Mouse (Mus musculus) kidney, adult 2 months (tissue): ENCODE measurements around the gene Frmd4a. TPM values are rescaled to one million over a fixed set of nuclear protein-coding genes. Genes with fewer than 3 reads are reported as not detected.

Experiments used
- DNase-seq: peaks from one replicate; pipeline ENCODE4 v3.0.0; 2021
- H3K27ac ChIP-seq: fragments of 200-500 bp; 2 replicates; pipeline ENCODE4 v1.5.1; 2012; ENCODE audit warnings: low read depth, low read length, control low read depth, inconsistent platforms; ENCODE audit not compliant: insufficient read depth
- H3K27me3 ChIP-seq: fragments of 200-500 bp; replicated peaks from 2 replicates; pipeline ENCODE4 v1.6.1; 2012; ENCODE audit warnings: mild to moderate bottlenecking, moderate library complexity, low read length, inconsistent platforms; ENCODE audit not compliant: control insufficient read depth, insufficient read depth
- H3K36me3 ChIP-seq: fragments of 200-500 bp; 2 replicates; pipeline ENCODE4 v1.6.1; 2012; ENCODE audit warnings: mild to moderate bottlenecking, moderate library complexity, low read length, inconsistent platforms; ENCODE audit not compliant: control insufficient read depth, insufficient read depth
- H3K4me1 ChIP-seq: fragments of 200-500 bp; 2 replicates; pipeline ENCODE4 v1.6.1; 2011; ENCODE audit warnings: low read length; ENCODE audit not compliant: control insufficient read depth, insufficient read depth
- H3K4me3 ChIP-seq: fragments of 200-500 bp; 2 replicates; pipeline ENCODE4 v1.5.1; 2011; ENCODE audit warnings: mild to moderate bottlenecking, low read depth, low read length, control low read depth; ENCODE audit not compliant: insufficient read depth
- CTCF ChIP-seq: fragments of 200-500 bp; conservative IDR thresholded peaks from 2 replicates; pipeline ENCODE4 v1.5.1; 2011; ENCODE audit warnings: low read depth, mild to moderate bottlenecking, control low read depth, low read length, moderate library complexity, mixed read lengths; ENCODE audit not compliant: insufficient read depth, insufficient read length
- POLR2A ChIP-seq: fragments of 200-500 bp; IDR thresholded peaks from one replicate; pipeline ENCODE4 v1.6.1; 2011; ENCODE audit warnings: low read depth, low read length, control low read depth
- WGBS: fragments of 180-500 bp; shearing (Covaris S2); methylation state at CpG from one replicate; pipeline ENCODE4 v1.1.7; 2018; 5-methylcytosine and 5-hydroxymethylcytosine counted together
- polyA plus RNA-seq: library from polyadenylated mRNA; depleted of rRNA; stranded (reverse); fragments of >200 nt; gene quantifications from 2 replicates; pipeline ENCODE4 v1.2.3, GENCODE M21; 2012

Frmd4a gene
- polyA plus RNA-seq, 1 experiment = 5.8 TPM

DNA sequence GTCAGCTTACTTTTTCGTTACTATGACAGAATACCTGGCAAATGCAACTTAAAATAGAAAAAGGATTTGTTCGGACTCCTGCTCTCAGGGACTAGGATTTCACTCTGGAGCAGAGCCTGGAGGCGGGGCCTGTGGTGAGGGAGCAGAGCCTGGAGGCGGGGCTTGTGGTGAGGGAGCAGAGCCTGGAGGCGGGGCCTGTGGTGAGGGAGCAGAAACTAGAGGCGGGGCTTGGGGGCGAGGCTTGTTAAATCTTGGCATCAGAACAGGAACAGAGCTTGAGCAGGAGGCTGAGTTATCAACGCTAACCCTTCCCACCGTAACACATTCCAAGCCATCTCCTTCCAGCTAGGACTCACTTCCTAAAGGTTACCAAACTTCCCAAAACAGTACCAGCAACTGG lies 575.9 kb downstream of the Frmd4a start:
- Histone ChIP-seq H3K4me3 (no peak overlapping the region), H3K27ac (no peak overlapping the region), H3K4me1 (no peaks in the 10 kb centered on the region), H3K27me3 (no peaks in the 10 kb centered on the region), H3K36me3 (no peaks in the 10 kb centered on the region)
- TF ChIP-seq POLR2A = no peak
- TF ChIP-seq CTCF = no peak
- 28% methylated on average over 9 of the region's 9 CpGs for WGBS
- DNase-seq = peak; percentile 87

DNA sequence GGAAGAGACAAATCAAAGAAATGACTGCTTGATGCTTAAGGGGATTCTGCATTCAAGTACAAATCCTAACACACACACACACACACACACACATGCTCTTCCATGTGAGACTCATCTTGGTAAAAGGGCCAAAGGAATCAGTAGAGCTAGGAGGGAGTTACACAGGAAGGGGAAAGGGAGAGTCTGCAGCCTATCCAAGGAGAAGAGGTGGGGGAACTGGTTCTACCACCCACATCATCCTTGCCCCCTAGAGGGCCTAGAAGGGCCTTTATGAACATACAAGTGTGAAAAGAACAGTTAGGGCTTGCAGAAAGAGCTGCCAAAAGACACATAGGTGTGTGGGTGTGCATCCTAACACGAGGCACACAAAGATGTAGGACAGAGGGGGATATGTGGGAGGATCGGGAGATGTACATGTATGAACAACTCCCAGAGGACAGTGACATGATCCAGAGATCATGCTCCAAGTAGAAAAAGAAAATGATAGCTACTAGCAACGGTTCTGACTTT lies 576.4 kb downstream of the Frmd4a start:
- no peak for TF ChIP-seq CTCF
- TF ChIP-seq POLR2A = no peak
- Histone ChIP-seq H3K4me3 (no peak overlapping the region), H3K36me3 (no peaks in the 10 kb centered on the region), H3K27ac (no peak overlapping the region), H3K27me3 (no peaks in the 10 kb centered on the region), H3K4me1 (no peaks in the 10 kb centered on the region)
- WGBS = 88% methylated on average over 3 of the region's 3 CpGs
- DNase-seq = no peak

DNA sequence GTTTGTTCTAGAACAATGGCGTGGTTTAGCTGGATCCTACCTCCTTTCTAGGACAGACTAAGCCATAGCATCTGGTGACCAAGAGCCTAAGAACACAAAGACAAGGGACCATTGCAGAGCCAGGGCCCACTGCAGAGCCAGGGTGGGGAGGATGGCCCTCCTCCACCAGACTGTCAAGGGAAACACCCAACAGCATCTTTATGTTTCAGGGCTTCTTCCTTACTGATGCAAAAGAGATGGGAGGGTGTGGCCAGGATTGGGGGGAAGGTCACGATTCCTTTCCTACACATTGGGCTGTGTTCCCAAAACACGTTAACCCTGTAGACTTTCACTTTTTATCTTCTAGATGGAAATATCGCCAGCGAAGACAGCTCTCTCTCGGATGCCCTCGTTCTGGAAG lies 579.5 kb downstream of the Frmd4a start:
- Histone ChIP-seq H3K27ac (no peak overlapping the region), H3K4me1 (no peaks in the 10 kb centered on the region), H3K4me3 (no peak overlapping the region), H3K27me3 (no peaks in the 10 kb centered on the region), H3K36me3 (no peaks in the 10 kb centered on the region)
- TF ChIP-seq POLR2A (no peak), CTCF (no peak)
- WGBS = 96% methylated on average over 7 of the region's 7 CpGs
- DNase-seq = no peak

DNA sequence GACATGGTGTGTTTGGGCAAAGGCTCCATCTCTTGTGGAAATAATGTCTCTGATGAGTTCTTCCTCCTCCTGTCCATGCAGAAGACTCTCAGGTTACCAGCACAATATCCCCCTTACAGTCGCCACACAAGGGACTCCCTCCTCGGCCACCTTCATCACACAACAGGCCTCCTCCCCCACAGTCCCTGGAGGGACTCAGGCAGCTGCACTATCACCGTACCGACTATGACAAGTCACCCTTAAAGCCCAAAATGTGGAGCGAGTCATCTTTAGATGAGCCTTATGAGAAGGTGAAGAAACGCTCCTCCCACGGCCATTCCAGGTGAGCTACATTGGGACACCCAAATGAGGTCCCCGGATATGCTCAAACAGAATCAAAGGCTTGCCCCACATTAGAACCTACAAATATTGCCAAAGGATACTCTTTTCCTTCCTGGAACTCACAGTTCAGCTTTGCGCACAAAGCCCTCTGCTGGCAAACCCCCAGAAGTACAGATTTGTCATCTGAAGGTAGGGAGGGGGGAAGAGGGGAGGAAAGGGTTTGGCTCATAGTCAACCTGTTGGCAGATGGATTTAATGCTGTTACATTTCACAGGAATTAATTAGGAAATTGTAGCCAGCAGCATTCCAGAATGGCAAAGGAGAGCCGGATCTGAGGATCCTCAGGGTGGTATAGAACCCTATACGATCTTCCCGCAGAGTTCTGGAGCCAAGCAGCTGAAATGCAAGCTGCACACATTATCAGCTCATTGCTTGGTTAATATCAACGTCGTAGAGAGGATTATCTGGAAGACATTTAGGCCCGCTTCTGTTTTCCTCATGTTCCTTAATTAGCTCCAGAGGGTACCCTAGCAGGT lies 583.7 kb downstream of the Frmd4a start:
- H3K27ac ChIP-seq = no peak overlapping the region
- no peaks in the 10 kb centered on the region for H3K36me3 ChIP-seq
- no peaks in the 10 kb centered on the region for H3K4me1 ChIP-seq
- no peaks in the 10 kb centered on the region for H3K27me3 ChIP-seq
- no peak overlapping the region for H3K4me3 ChIP-seq
- TF ChIP-seq POLR2A (no peak), CTCF (peak; percentile 73)
- DNase-seq = peak; percentile 77
- 39% methylated on average over 15 of the region's 15 CpGs for WGBS

DNA sequence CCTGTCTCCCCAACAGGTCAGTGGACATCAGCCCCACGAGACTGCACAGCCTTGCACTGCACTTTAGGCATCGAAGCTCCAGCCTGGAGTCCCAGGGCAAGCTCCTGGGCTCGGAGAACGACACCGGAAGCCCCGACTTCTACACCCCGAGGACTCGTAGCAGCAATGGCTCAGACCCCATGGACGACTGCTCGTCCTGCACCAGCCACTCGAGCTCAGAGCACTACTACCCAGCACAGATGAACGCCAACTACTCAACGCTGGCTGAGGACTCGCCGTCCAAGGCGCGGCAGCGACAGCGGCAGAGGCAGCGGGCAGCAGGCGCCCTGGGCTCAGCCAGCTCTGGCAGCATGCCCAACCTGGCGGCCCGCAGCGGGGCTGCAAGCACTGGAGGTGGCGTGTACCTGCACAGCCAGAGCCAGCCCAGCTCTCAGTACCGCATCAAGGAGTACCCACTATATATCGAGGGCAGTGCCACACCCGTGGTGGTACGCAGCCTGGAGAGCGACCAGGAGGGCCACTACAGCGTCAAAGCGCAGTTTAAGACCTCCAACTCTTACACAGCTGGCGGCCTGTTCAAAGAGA lies 585.9 kb downstream of the Frmd4a start:
- Histone ChIP-seq H3K27me3 (no peaks in the 10 kb centered on the region), H3K4me1 (no peaks in the 10 kb centered on the region), H3K27ac (no peak overlapping the region), H3K4me3 (no peak overlapping the region), H3K36me3 (no peaks in the 10 kb centered on the region)
- 88% methylated on average over 33 of the region's 33 CpGs for WGBS
- TF ChIP-seq POLR2A = no peak
- no peak for TF ChIP-seq CTCF
- DNase-seq = peak; percentile 27

DNA sequence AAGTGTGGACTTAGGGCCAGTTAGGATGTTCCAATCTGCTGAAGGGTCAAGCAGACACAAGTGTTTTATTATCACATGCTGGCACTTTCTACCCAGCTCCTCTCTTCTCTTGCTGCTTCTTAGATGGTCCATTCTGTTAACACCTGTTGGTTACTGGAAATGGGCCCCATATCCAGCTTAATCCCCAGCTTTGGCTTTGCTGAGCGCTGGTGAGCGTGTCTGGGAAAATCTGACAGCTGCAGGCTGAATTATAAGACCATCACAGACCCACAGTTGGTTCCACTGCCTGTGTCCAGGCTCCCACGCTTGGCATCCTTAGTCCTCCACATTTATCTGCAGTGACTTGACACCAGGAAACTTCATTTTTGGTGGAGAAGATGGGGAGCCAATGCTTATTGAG lies 589.0 kb downstream of the Frmd4a start:
- DNase-seq = no peak
- H3K4me1 ChIP-seq = no peaks in the 10 kb centered on the region
- 95% methylated on average over 3 of the region's 3 CpGs for WGBS
- H3K4me3 ChIP-seq = no peak overlapping the region
- no peaks in the 10 kb centered on the region for H3K27me3 ChIP-seq
- TF ChIP-seq CTCF = no peak
- no peak for TF ChIP-seq POLR2A
- no peak overlapping the region for H3K27ac ChIP-seq
- no peaks in the 10 kb centered on the region for H3K36me3 ChIP-seq

DNA sequence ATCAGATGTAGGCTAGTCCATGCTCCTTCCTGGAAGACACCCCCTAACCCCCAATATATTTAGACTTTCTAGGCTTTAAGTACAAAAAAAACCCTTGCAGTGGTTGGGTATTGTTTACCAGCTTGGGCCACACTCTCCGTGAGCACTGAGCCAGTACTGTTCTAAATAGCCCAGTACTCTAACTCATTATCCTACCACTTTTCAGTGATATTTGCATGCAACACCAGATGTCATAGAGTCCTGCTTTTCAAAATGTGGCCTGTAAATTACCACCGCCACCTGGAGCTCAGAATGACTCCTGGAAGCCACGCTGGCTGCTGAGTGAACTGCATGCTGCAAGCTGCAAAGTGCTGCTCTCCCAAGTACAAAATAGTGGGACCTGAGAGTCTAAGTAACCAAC lies 590.7 kb downstream of the Frmd4a start:
- Histone ChIP-seq H3K27ac (no peak overlapping the region), H3K27me3 (no peaks in the 10 kb centered on the region), H3K4me1 (no peaks in the 10 kb centered on the region), H3K4me3 (no peak overlapping the region), H3K36me3 (no peaks in the 10 kb centered on the region)
- DNase-seq = no peak
- no peak for TF ChIP-seq POLR2A
- TF ChIP-seq CTCF = no peak
- 90% methylated on average over 3 of the region's 3 CpGs for WGBS

DNA sequence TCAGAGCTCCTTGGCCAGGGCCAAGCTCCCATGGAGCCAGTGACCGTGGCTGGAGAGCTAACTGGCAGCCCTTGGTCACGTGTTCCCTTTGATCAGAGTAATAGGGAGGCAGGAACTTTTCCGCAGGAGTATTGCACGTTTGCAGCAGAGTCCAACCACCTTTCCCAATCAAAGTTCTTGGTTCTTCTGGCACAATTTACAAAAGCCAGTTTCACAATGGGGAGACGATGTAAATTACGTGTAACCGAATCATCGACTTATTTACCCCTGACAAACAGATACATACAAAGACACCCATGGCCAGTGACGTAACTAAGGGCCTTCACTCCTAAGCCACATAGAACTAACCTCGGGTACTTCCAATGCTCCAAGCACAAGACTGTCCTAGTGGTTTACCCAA lies 591.9 kb downstream of the Frmd4a start:
- DNase-seq = no peak

More for the DNA sequence above, 591.9 kb downstream of the Frmd4a start:
- no peak for TF ChIP-seq POLR2A
- Histone ChIP-seq H3K36me3 (no peaks in the 10 kb centered on the region), H3K4me1 (no peaks in the 10 kb centered on the region), H3K27ac (no peak overlapping the region), H3K27me3 (no peaks in the 10 kb centered on the region), H3K4me3 (no peak overlapping the region)
- 68% methylated on average over 10 of the region's 10 CpGs for WGBS
